Mouse (Mus musculus) hindbrain, embryonic 13.5 days (tissue): ENCODE results near the gene Ncf1. TPM values are rescaled to one million over a fixed set of nuclear protein-coding genes. Genes with fewer than 3 reads are reported as not detected.

Source experiments
- ATAC-seq: fragments of 200-750 bp; cut with Nextera tagmentation; 2 replicates; pipeline ENCODE4 v1.8.0; 2017; ENCODE audit warnings: moderate TSS enrichment; ENCODE audit not compliant: low FRiP score
- H3K27ac ChIP-seq: fragments of 300-500 bp; sonication (generic); 2 replicates; pipeline ENCODE4 v1.5.1; 2015; ENCODE audit warnings: inconsistent platforms, mild to moderate bottlenecking, moderate library complexity
- H3K27me3 ChIP-seq: fragments of 300-500 bp; sonication (generic); 2 replicates; pipeline ENCODE4 v1.6.1; 2015; ENCODE audit warnings: mild to moderate bottlenecking, inconsistent platforms
- H3K36me3 ChIP-seq: fragments of 300-500 bp; sonication (generic); 2 replicates; pipeline ENCODE4 v1.6.1; 2015; ENCODE audit warnings: mild to moderate bottlenecking, inconsistent platforms
- H3K4me1 ChIP-seq: fragments of 300-500 bp; sonication (generic); replicated peaks from 2 replicates; pipeline ENCODE4 v1.6.1; 2015; ENCODE audit warnings: inconsistent platforms
- H3K4me2 ChIP-seq: fragments of 300-500 bp; sonication (generic); 2 replicates; pipeline ENCODE4 v1.6.1; 2015; ENCODE audit warnings: inconsistent platforms, mild to moderate bottlenecking, moderate library complexity
- H3K4me3 ChIP-seq: fragments of 300-500 bp; sonication (generic); 2 replicates; pipeline ENCODE4 v1.5.1; 2015; ENCODE audit warnings: mild to moderate bottlenecking, inconsistent platforms
- H3K9ac ChIP-seq: fragments of 300-500 bp; sonication (generic); 2 replicates; pipeline ENCODE4 v1.6.1; 2015; ENCODE audit warnings: mild to moderate bottlenecking, inconsistent platforms
- H3K9me3 ChIP-seq: fragments of 300-500 bp; sonication (generic); 2 replicates; pipeline ENCODE4 v1.6.1; 2016; ENCODE audit warnings: inconsistent platforms
- WGBS: fragments of 180-500 bp; shearing (Covaris S2); methylation state at CpG from one replicate; pipeline ENCODE4 v1.1.7; 2015; 5-methylcytosine and 5-hydroxymethylcytosine counted together
- polyA plus RNA-seq: library from polyadenylated mRNA; unstranded; fragments of >200 nt; fragmentation: Nextera tagmentation; extraction: Ambion mirVana; gene quantifications from 2 replicates; pipeline ENCODE4 v1.2.1, GENCODE M21; 2015

Ncf1 gene
- polyA plus RNA-seq = 2.3 and 3.5 TPM in 2 replicates

- no peak within 1 kb of the TSS for H3K4me2 ChIP-seq
- H3K27ac ChIP-seq = no peak within 1 kb of the TSS
- no peaks in the 10 kb centered on the region for H3K36me3 ChIP-seq
- no peak within 1 kb of the TSS for H3K9ac ChIP-seq
- no peak within 1 kb of the TSS for H3K4me3 ChIP-seq
- no peaks in the 10 kb centered on the region for H3K9me3 ChIP-seq
- ATAC-seq = no peak
- no peaks in the 10 kb centered on the region for H3K27me3 ChIP-seq
- H3K4me1 ChIP-seq = peaks cover 7% of the 10 kb centered on the region; the same call in 1 of the 2 replicates
- 87% methylated on average over 7 of the region's 7 CpGs for WGBS
Observed at GRCm38 (mm10) chr5:134229391-134229790, at the start of gene Ncf1. Gene Ncf1 (minus strand): TSS chr5:134229625.

GRCm38 (mm10) chr5:134277109-134277508, 47.7 kb upstream of the Ncf1 start:
- H3K4me2 ChIP-seq = no peak overlapping the region
- no peaks in the 10 kb centered on the region for H3K4me1 ChIP-seq
- H3K4me3 ChIP-seq = no peak overlapping the region
- H3K9ac ChIP-seq = no peak overlapping the region
- H3K27ac ChIP-seq = no peak overlapping the region
- no peaks in the 10 kb centered on the region for H3K27me3 ChIP-seq
- WGBS = 92% methylated on average over 4 of the region's 4 CpGs
- no peak for ATAC-seq
- H3K36me3 ChIP-seq = peaks cover 91% of the 10 kb centered on the region
- no peaks in the 10 kb centered on the region for H3K9me3 ChIP-seq

GRCm38 (mm10) chr5:134275556-134275955, 46.1 kb upstream of the Ncf1 start:
- Histone ChIP-seq H3K36me3 (peaks cover 95% of the 10 kb centered on the region), H3K4me2 (no peak overlapping the region)

GRCm38 (mm10) chr5:134275021-134275420, 45.6 kb upstream of the Ncf1 start:
- no peak overlapping the region for H3K27ac ChIP-seq
- 89% methylated on average over 11 of the region's 11 CpGs for WGBS
- no peak for ATAC-seq

More at GRCm38 (mm10) chr5:134275556-134275955, 46.1 kb upstream of the Ncf1 start:
- ATAC-seq = no peak
- no peak overlapping the region for H3K4me3 ChIP-seq
- H3K27ac ChIP-seq = no peak overlapping the region
- 93% methylated on average over 10 of the region's 10 CpGs for WGBS
- H3K9ac ChIP-seq = no peak overlapping the region
- no peaks in the 10 kb centered on the region for H3K27me3 ChIP-seq
- H3K4me1 ChIP-seq = no peaks in the 10 kb centered on the region
- no peaks in the 10 kb centered on the region for H3K9me3 ChIP-seq

GRCm38 (mm10) chr5:134273761-134274160, 44.3 kb upstream of the Ncf1 start:
- no peaks in the 10 kb centered on the region for H3K27me3 ChIP-seq
- H3K36me3 ChIP-seq = peaks cover 95% of the 10 kb centered on the region
- H3K4me1 ChIP-seq = no peaks in the 10 kb centered on the region

More at GRCm38 (mm10) chr5:134275021-134275420, 45.6 kb upstream of the Ncf1 start:
- Histone ChIP-seq H3K9me3 (no peaks in the 10 kb centered on the region), H3K36me3 (peaks cover 95% of the 10 kb centered on the region), H3K27me3 (no peaks in the 10 kb centered on the region), H3K4me2 (no peak overlapping the region), H3K4me3 (no peak overlapping the region), H3K9ac (no peak overlapping the region), H3K4me1 (no peaks in the 10 kb centered on the region)

GRCm38 (mm10) chr5:134272761-134273160, 43.3 kb upstream of the Ncf1 start:
- H3K27ac ChIP-seq = no peak overlapping the region
- 81% methylated on average over 11 of the region's 11 CpGs for WGBS
- peaks cover 96% of the 10 kb centered on the region for H3K36me3 ChIP-seq
- H3K4me3 ChIP-seq = no peak overlapping the region
- no peaks in the 10 kb centered on the region for H3K4me1 ChIP-seq
- no peaks in the 10 kb centered on the region for H3K27me3 ChIP-seq
- no peaks in the 10 kb centered on the region for H3K9me3 ChIP-seq
- H3K9ac ChIP-seq = no peak overlapping the region
- no peak for ATAC-seq
- no peak overlapping the region for H3K4me2 ChIP-seq

More at GRCm38 (mm10) chr5:134273761-134274160, 44.3 kb upstream of the Ncf1 start:
- Histone ChIP-seq H3K27ac (no peak overlapping the region), H3K9me3 (no peaks in the 10 kb centered on the region), H3K9ac (no peak overlapping the region), H3K4me2 (no peak overlapping the region), H3K4me3 (no peak overlapping the region)
- 92% methylated on average over 8 of the region's 8 CpGs for WGBS
- no peak for ATAC-seq

- no peaks in the 10 kb centered on the region for H3K27me3 ChIP-seq
- no peaks in the 10 kb centered on the region for H3K4me1 ChIP-seq
- no peak overlapping the region for H3K27ac ChIP-seq
- no peak overlapping the region for H3K4me3 ChIP-seq
- no peak overlapping the region for H3K9ac ChIP-seq
- H3K36me3 ChIP-seq = peaks cover 94% of the 10 kb centered on the region
- WGBS = 89% methylated on average over 11 of the region's 11 CpGs
- no peaks in the 10 kb centered on the region for H3K9me3 ChIP-seq
- H3K4me2 ChIP-seq = no peak overlapping the region
- ATAC-seq = no peak
Observed at GRCm38 (mm10) chr5:134271421-134271820, 42.0 kb upstream of the Ncf1 start.

DNA sequence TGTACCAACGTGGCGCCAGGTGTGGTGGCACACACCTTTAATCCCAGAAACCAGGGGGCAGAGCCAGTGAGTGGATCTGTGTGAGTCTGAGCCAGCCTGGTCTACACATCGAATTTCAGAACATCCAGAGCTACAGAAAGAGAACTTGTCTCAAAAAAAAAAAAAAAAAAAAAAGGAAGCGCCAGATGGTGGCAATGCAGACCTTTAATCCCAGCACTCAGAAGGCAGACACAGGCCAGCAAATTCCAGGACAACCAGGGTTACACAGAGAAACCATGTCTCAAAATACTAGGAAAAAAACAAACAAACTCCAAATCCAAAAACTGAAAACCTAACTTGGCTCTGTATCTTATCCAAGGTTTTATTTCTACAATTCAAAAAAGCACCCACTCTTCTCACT, 41.1 kb upstream of the Ncf1 start:
- no peak overlapping the region for H3K4me3 ChIP-seq
- no peak overlapping the region for H3K27ac ChIP-seq
- no peak overlapping the region for H3K9ac ChIP-seq
- no peak overlapping the region for H3K4me2 ChIP-seq
- H3K27me3 ChIP-seq = no peaks in the 10 kb centered on the region
- no peaks in the 10 kb centered on the region for H3K4me1 ChIP-seq
- peaks cover 96% of the 10 kb centered on the region for H3K36me3 ChIP-seq
- WGBS = 92% methylated on average over 4 of the region's 4 CpGs
- no peak for ATAC-seq
- no peaks in the 10 kb centered on the region for H3K9me3 ChIP-seq

- Histone ChIP-seq H3K4me3 (no peak overlapping the region), H3K4me2 (no peak overlapping the region), H3K36me3 (peaks cover 96% of the 10 kb centered on the region), H3K27ac (no peak overlapping the region), H3K9ac (no peak overlapping the region), H3K4me1 (no peaks in the 10 kb centered on the region), H3K9me3 (no peaks in the 10 kb centered on the region), H3K27me3 (no peaks in the 10 kb centered on the region)
- 92% methylated on average over 5 of the region's 5 CpGs for WGBS
- no peak for ATAC-seq
Observed at GRCm38 (mm10) chr5:134269751-134270150, 40.3 kb upstream of the Ncf1 start.

DNA sequence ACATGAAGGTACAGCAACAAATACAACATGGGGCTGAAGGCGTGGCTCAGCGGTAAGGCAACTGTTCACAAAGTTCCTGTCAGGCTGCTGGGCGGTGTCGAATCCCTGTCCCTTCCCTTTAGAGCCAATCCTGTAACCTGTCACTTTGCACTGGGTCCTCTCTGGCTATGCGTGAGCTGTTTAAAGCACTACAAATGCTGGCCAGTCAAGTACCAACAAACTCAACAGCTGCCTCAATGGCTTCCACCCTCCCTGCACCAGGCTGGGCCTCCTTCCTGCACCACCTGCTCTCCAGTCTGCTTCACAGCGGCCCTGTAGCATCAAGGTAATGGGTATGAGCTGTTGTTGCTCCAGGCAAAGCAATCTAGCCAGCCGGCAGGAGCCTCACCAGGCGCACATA, 39.3 kb upstream of the Ncf1 start:
- 93% methylated on average over 8 of the region's 8 CpGs for WGBS
- no peak overlapping the region for H3K9ac ChIP-seq
- H3K9me3 ChIP-seq = no peaks in the 10 kb centered on the region
- no peak overlapping the region for H3K4me3 ChIP-seq
- H3K27ac ChIP-seq = no peak overlapping the region
- no peaks in the 10 kb centered on the region for H3K27me3 ChIP-seq
- H3K4me2 ChIP-seq = no peak overlapping the region
- no peaks in the 10 kb centered on the region for H3K4me1 ChIP-seq
- H3K36me3 ChIP-seq = peaks cover 97% of the 10 kb centered on the region
- ATAC-seq = no peak

DNA sequence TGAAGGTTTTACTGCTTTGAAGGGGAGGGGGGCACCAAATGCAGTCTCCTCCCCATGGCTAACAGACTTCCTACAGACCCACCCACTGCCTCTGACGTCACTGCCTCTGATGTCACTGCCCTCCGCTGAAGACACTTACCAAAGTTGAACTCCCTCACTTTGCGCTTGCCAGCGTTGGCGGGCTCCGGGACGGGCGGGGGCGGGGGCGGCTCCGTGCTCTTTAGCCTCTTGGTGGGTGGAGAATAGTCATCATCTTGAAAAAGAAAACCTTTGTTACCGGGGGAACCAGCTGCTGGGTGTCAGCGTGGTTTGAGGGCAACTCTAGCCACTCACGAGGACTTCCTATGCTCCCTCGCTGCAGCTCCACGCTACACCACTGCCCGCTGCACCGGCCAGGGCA, 37.0 kb upstream of the Ncf1 start:
- Histone ChIP-seq H3K27me3 (no peaks in the 10 kb centered on the region), H3K27ac (no peak overlapping the region), H3K9me3 (no peaks in the 10 kb centered on the region), H3K36me3 (peaks cover 97% of the 10 kb centered on the region), H3K4me2 (no peak overlapping the region), H3K4me1 (no peaks in the 10 kb centered on the region), H3K9ac (no peak overlapping the region), H3K4me3 (no peak overlapping the region)
- WGBS = 83% methylated on average over 18 of the region's 18 CpGs
- ATAC-seq = no peak

GRCm38 (mm10) chr5:134265890-134266289, 36.5 kb upstream of the Ncf1 start:
- H3K27ac ChIP-seq = no peak overlapping the region
- no peak overlapping the region for H3K4me3 ChIP-seq
- H3K36me3 ChIP-seq = peaks cover 97% of the 10 kb centered on the region
- H3K9ac ChIP-seq = no peak overlapping the region
- 84% methylated on average over 2 of the region's 2 CpGs for WGBS
- no peaks in the 10 kb centered on the region for H3K27me3 ChIP-seq
- no peaks in the 10 kb centered on the region for H3K4me1 ChIP-seq
- ATAC-seq = no peak
- no peaks in the 10 kb centered on the region for H3K9me3 ChIP-seq
- no peak overlapping the region for H3K4me2 ChIP-seq

DNA sequence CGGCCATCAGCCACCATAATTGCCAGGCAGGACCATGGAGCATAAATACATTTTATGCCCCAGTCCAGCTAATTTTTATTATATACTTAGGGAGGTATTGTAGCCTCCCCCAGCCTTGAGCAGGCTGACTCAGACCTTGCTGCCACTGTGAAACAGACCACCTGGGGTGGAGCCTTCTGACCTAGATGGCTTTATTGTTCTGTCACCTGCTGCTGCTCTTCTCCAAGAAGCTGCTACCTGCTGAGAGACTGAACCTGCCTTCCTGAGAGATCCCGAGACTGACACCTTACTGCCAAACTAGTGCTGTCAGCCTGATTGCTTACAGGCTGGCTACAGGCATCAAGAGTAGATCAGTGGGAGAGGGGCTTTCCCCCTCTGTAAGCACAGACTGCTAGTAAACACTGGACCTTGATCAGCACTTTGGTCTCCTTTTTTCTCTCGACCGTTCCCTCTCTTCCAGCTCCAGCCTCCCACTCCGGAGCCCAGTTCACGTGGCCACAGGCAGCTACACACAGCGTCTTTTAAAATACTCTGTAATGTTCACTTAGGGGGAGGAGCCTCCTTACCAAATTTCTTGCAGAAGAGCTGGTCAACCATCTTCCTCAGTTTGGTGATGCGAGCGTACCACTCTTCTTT, 30.7 kb upstream of the Ncf1 start:
- H3K27me3 ChIP-seq = no peaks in the 10 kb centered on the region
- H3K27ac ChIP-seq = no peak overlapping the region
- H3K4me3 ChIP-seq = no peak overlapping the region
- no peak for ATAC-seq
- H3K9ac ChIP-seq = no peak overlapping the region
- 93% methylated on average over 9 of the region's 9 CpGs for WGBS
- H3K36me3 ChIP-seq = peaks cover 96% of the 10 kb centered on the region
- no peak overlapping the region for H3K4me2 ChIP-seq
- H3K4me1 ChIP-seq = no peaks in the 10 kb centered on the region
- no peaks in the 10 kb centered on the region for H3K9me3 ChIP-seq
